Mouse (Mus musculus): ENCODE data around the gene Ctr9. TPM values are rescaled to one million over a fixed set of nuclear protein-coding genes. Genes with fewer than 3 reads are reported as not detected.

Ctr9 gene
- total and polyA plus RNA-seq, 3 experiments: 5.8 to 14.6 (median 13.0) TPM

GRCm38 (mm10) chr7:111049652-111050421 lies 21.1 kb downstream of the Ctr9 start:
- intact Hi-C loops (cut with DNase I): loop anchor here (1.0 to 2.0 kb wide), 4 partner anchors 113 to 919 kb away; no protein-coding TSS in a partner anchor
- DNase-seq: peak; percentile 60 to 71

GRCm38 (mm10) chr7:111055221-111055620 lies 26.5 kb downstream of the Ctr9 start:
- peak; percentile 46 to 64 for DNase-seq
- peak overlapping the region; percentile 82 for H3K27ac ChIP-seq
- H3K9ac ChIP-seq (ENCODE audit: low read depth, low read length): peak overlapping the region; percentile 54; the same call in 1 of the 2 replicates
- intact Hi-C loops (cut with DNase I): loop anchor here (2.0 kb wide), 1 partner anchor 22 kb away; no protein-coding TSS in a partner anchor
- no peaks in the 10 kb centered on the region for H3K27me3 ChIP-seq (ENCODE audit: control insufficient read depth, insufficient read depth, low read length)
- no peak overlapping the region for H3K4me3 ChIP-seq
- H3K36me3 ChIP-seq (ENCODE audit: control insufficient read depth, insufficient read depth, low read length): peaks cover 5% of the 10 kb centered on the region; the same call in 1 of the 2 replicates
- TF ChIP-seq EP300 (IDR thresholded peaks at IDR 0.05; ENCODE audit: insufficient read depth, low read depth, low read length) (peak; percentile 74), CTCF (IDR thresholded peaks at IDR 0.05) (no peak), POLR2A (IDR thresholded peaks at IDR 0.05; ENCODE audit: insufficient read depth, low read depth, low read length) (peak; percentile 56; the same call in 1 of the 2 replicates)
- peaks cover 4% of the 10 kb centered on the region; the same call in 1 of the 2 replicates for H3K4me1 ChIP-seq (ENCODE audit: control insufficient read depth, insufficient read depth, low read length)
- H3K79me2 ChIP-seq (replicated peaks; ENCODE audit: control insufficient read depth, insufficient read depth, low read length): no peaks in the 10 kb centered on the region
- 66% methylated on average over 19 of the region's 19 CpGs for WGBS

More at GRCm38 (mm10) chr7:111049652-111050421, 21.1 kb downstream of the Ctr9 start:
- H3K27me3 ChIP-seq (ENCODE audit: control insufficient read depth, insufficient read depth, low read length): no peaks in the 10 kb centered on the region
- peaks cover 3% of the 10 kb centered on the region; the same call in 1 of the 2 replicates for H3K36me3 ChIP-seq (ENCODE audit: control insufficient read depth, insufficient read depth, low read length)
- no peak overlapping the region for H3K9ac ChIP-seq (ENCODE audit: low read depth, low read length)
- 41% methylated on average over 6 of the region's 6 CpGs for WGBS
- H3K4me3 ChIP-seq: no peak overlapping the region
- TF ChIP-seq EP300 (IDR thresholded peaks at IDR 0.05; ENCODE audit: insufficient read depth, low read depth, low read length): peak; percentile 82
- no peak for TF ChIP-seq POLR2A (IDR thresholded peaks at IDR 0.05; ENCODE audit: insufficient read depth, low read depth, low read length)
- peak; percentile 87 for TF ChIP-seq CTCF (IDR thresholded peaks at IDR 0.05)
- no peak overlapping the region for H3K27ac ChIP-seq
- peaks cover 2% of the 10 kb centered on the region; the same call in 1 of the 2 replicates for H3K4me1 ChIP-seq (ENCODE audit: control insufficient read depth, insufficient read depth, low read length)
- H3K79me2 ChIP-seq (replicated peaks; ENCODE audit: control insufficient read depth, insufficient read depth, low read length): no peaks in the 10 kb centered on the region

GRCm38 (mm10) chr7:111055984-111056657 lies 27.4 kb downstream of the Ctr9 start:
- Histone ChIP-seq H3K79me2 (replicated peaks; ENCODE audit: control insufficient read depth, insufficient read depth, low read length) (no peaks in the 10 kb centered on the region), H3K4me1 (ENCODE audit: control insufficient read depth, insufficient read depth, low read length) (peaks cover 4% of the 10 kb centered on the region; the same call in 1 of the 2 replicates), H3K9ac (ENCODE audit: low read depth, low read length) (no peak overlapping the region), H3K4me3 (no peak overlapping the region), H3K27me3 (ENCODE audit: control insufficient read depth, insufficient read depth, low read length) (no peaks in the 10 kb centered on the region), H3K36me3 (ENCODE audit: control insufficient read depth, insufficient read depth, low read length) (peaks cover 5% of the 10 kb centered on the region; the same call in 1 of the 2 replicates), H3K27ac (no peak overlapping the region)
- TF ChIP-seq CTCF (IDR thresholded peaks at IDR 0.05) (no peak), POLR2A (IDR thresholded peaks at IDR 0.05; ENCODE audit: insufficient read depth, low read depth, low read length) (no peak), EP300 (IDR thresholded peaks at IDR 0.05; ENCODE audit: insufficient read depth, low read depth, low read length) (no peak)
- 43% methylated on average over 3 of the region's 3 CpGs for WGBS
- intact Hi-C loops (cut with DNase I): loop anchor here (2.0 kb wide), 1 partner anchor 21 kb away; no protein-coding TSS in a partner anchor
- no peak for DNase-seq

GRCm38 (mm10) chr7:111059527-111059926 lies 30.8 kb downstream of the Ctr9 start:
- no peaks in the 10 kb centered on the region for H3K27me3 ChIP-seq (ENCODE audit: control insufficient read depth, insufficient read depth, low read length)
- no peak overlapping the region for H3K4me3 ChIP-seq
- DNase-seq: no peak
- peaks cover 2% of the 10 kb centered on the region; the same call in 1 of the 2 replicates for H3K36me3 ChIP-seq (ENCODE audit: control insufficient read depth, insufficient read depth, low read length)
- no peak overlapping the region for H3K27ac ChIP-seq
- no peak overlapping the region for H3K9ac ChIP-seq (ENCODE audit: low read depth, low read length)
- intact Hi-C loops (cut with DNase I): no loop called here
- H3K79me2 ChIP-seq (replicated peaks; ENCODE audit: control insufficient read depth, insufficient read depth, low read length): no peaks in the 10 kb centered on the region
- no peak for TF ChIP-seq EP300 (IDR thresholded peaks at IDR 0.05; ENCODE audit: insufficient read depth, low read depth, low read length)
- 76% methylated on average over 5 of the region's 5 CpGs for WGBS
- H3K4me1 ChIP-seq (ENCODE audit: control insufficient read depth, insufficient read depth, low read length): peaks cover 2% of the 10 kb centered on the region; the same call in 1 of the 2 replicates

- Histone ChIP-seq H3K79me2 (replicated peaks; ENCODE audit: control insufficient read depth, insufficient read depth, low read length) (no peaks in the 10 kb centered on the region), H3K4me1 (ENCODE audit: control insufficient read depth, insufficient read depth, low read length) (no peaks in the 10 kb centered on the region), H3K36me3 (ENCODE audit: control insufficient read depth, insufficient read depth, low read length) (peaks cover 3% of the 10 kb centered on the region), H3K27ac (no peak overlapping the region), H3K4me3 (no peak overlapping the region), H3K9ac (ENCODE audit: low read depth, low read length) (no peak overlapping the region), H3K27me3 (ENCODE audit: control insufficient read depth, insufficient read depth, low read length) (no peaks in the 10 kb centered on the region)
- intact Hi-C loops (cut with DNase I): no loop called here
- no peak for DNase-seq
- TF ChIP-seq CTCF (IDR thresholded peaks at IDR 0.05): no peak
- TF ChIP-seq POLR2A (IDR thresholded peaks at IDR 0.05; ENCODE audit: insufficient read depth, low read depth, low read length): no peak
- TF ChIP-seq EP300 (IDR thresholded peaks at IDR 0.05; ENCODE audit: insufficient read depth, low read depth, low read length): no peak
- WGBS: 95% methylated on average over 1 of the region's 1 CpGs
Observed at GRCm38 (mm10) chr7:111062971-111063370, 34.2 kb downstream of the Ctr9 start.

Data from heart, adult 2 months (tissue).